Mouse (Mus musculus) testis, postnatal 14 days (tissue): ENCODE measurements around the gene Mad1l1.

Experiments
- DNase-seq: peaks from one replicate; pipeline ENCODE4 v3.0.0; 2021; ENCODE audit warnings: low spot score

The Mad1l1 gene

DNA sequence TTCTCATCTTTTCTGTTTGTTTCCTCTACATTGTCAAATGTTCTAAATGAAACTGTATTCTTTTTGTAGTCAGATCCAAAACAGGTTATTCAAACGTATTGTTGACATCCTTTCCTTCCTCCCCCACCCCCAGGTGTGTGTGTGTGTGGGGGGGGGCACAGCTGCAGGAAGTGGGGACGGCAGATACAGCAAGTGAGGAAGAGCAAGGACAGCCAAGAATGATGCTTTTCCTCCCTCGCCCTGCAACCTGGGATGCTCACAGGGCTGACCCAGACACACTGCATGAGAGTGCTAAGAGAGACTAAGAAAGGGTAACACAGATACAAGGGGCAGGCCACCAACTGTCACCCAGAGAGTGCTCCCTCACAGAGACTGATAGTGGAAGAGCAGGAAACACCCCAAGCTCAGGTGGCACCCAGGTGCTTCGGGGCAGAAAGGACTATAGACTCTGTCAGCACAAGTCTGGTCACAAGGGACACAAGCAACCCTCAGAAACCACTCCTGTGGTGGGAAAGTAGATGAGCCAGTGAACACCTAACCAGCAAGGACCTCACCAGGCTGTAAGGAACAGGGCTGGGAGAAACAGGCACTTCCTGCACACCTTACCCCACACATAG is 105.8 kb downstream of the Mad1l1 start:
- DNase-seq, result no peak

DNA sequence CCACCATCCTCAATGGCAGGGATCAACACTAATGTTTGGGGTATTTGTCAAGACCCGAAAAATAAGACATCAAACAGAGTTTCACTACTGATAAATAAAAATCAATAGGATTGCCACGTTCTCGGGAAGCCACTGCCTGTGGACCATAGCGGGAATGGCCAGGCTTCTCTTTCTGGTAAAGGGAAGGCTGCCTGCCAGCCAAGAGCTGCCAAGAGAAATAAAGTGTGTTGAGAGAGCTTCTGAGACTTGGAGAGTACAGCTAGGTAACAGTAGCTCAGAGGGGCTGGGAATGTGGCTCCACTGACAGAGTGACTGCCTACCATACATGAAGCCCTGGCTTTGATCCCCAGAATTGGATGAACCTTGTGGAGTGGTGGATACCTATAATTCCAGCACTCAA is 108.4 kb downstream of the Mad1l1 start:
- DNase-seq, result no peak

DNA sequence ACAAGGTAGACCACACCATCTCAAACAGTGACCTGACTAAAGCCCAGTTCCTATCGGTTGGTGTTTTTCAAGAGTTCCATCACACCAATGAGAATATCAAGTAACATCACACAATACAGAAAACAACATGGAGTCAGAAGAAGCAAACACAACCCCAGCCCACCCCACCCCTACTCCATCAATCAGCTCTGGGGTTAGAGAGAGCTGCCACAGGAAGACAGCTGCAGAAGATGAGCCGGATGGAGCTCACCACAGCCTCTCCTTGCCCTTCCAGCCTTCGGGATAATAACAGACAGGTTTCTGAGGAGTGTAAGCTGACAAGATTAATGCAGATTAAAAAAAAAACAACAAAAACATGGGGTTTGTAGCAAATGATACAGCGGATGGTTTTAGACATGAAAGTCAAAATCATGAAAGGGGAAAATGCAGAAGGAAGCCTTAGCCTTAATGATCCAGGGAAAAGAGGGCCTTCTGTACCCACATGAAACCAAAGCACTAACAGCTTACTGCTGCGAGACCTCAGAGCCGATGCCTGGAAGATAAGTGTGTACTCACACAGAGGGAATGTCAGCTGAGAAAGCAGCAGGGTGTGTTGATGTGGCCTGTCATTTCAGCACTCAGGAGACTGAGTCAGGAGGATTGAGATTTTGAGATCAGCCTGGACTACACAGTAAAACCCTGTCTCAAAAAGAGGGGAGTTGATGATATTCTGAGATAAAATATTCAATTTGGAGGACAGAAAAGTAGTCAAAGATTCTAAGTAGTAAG is 110.8 kb downstream of the Mad1l1 start:
- no peak for DNase-seq

DNA sequence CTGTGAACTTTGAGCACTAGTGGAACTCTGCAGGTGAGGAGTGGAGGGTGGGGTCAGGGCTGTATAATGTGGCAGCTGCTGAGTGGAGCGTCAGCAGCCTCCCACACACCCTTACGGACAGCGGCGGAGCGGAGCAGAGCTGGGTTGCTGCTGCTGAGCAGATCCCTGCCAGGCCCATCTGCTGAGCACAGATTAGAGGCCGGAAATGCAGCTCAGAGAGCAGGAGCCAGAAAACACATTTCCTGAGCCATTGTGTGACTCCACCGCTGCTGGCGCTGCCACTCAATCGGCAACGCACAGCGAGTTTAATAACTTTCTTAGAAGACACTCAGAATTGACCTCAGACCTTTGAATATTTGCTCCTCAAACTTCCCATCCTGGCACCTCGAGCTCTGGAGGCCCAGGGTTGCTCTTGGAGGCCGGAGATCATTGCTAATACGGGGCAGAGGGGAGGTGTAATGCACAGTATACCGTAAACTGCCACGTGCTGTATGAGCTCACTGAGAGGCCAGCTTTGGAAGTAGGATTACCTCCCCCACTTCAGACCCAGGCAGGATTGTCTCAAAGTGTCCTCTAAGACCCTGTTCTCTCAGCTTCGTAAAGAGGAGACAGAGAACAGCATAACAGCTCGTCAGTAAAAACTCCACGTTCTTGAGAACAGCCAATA is 112.5 kb downstream of the Mad1l1 start:
- DNase-seq, result no peak

DNA sequence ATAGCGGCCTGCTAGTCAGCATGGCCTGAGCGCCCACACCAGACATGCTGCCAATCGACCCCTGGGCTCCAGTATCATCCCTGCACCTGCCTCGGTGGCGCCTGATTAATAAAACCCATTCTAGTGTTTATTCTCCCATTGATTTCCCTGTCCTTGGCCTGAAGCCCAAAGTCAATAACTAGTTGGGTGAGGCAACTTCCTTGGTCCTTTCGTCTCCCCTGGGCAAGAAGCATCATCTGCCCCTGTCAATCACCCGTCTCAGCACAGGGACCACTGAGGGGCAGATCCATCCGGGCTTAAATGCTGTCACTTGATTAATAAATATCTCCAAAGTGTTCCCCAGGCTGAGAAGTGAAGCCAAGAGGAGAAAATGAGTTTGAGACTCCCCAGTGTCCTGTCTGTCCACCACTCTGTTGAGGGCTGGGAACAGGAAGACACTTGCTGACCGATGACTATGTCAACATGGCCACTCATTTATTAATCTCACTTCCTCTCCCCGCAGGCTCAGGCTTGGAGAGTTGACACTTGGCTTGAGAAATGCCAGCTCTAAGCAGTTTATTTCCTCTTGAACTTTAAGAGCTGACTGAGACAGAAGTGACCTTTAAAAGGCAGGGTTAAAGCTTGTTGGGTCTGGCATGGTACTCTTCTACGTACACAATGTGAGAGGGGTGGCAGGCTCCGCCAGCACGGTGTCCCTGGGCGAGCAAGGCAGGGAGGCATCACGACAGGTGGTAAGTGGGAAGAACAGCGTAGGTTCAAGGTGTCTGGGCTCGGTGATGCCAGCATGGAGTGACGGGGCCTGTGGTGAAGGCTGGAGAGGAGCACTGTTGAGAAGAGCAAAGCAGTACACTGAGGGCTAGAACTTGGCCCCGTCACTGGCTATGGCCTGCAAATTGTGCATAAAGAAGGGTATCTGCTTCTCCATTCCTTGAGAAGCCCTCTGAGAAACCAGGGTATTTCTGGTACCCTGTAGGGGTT is 114.3 kb downstream of the Mad1l1 start:
- no peak for DNase-seq

DNA sequence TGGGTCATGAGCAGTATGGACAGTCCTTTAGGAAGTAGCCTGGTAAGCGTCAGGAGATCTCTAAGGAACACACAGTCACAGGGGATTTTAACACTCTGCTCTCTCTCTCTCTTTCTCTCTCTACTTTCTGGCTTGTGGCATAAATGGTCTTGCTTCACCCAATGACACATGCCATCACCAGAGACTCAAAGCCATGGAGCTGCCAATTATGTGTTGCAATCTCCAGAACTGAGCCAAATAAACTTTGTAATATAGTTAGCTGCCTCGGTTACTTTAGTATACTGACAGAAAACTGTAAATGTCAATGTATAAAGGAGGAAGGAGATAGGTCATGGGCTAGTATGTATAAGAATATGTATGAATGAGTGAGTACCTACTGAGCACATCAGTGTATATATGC is 115.4 kb downstream of the Mad1l1 start:
- no peak for DNase-seq

DNA sequence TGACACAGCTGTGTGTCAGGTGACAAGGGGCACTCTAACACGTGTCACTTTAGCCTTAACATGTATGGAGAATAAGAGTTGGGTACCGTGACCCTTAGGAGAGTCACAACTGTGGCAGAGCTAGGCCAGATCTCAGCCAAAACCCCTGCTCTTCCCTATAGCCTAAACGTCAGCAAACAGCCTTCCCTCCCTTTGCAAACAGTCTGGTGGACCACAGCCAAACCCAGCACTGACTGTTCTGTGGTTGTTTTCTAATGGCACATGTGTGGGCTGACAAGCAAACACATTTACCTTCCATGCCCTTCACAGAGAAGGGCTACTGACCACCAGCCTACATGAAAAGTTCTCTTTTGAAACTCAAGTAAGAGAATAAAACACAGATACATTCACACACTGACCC is 116.9 kb downstream of the Mad1l1 start:
- no peak for DNase-seq

DNA sequence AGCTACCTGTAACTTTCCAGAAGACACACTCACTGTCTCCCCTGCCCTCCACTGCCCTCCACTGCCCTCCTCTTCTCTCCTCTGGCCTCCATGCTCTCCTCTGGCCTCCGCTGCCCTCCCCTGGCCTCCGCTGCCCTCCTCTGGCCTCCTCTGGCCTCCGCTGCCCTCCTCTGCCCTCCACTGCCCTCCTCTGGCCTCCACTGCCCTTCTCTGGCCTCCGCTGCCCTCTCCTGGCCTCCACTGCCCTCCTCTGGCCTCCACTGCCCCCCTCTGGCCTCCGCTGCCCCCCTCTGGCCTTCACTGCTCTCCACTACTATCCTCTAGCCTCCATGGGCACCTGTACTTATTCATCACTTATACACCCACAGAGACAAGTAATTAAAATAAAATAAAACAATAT is 117.3 kb downstream of the Mad1l1 start:
- no peak for DNase-seq

DNA sequence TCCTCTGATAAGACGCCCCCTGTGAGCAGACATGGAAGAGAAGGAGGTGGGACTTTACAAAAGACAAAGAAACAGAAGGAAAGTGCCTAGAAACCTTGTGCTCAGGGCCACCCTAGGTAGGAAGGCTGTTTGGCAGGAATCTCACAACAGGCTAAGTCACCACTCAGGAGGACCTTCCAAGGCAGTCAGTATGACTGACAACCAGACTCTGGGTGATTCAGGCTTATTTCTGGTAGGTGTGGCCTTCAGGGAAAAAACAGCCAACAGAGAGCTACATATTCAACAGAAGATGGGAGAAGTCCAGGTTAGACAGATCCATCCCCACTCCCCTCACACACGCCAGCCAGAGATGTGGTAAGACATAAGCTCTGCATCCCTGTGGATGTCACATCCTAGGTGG is 118.9 kb downstream of the Mad1l1 start:
- DNase-seq, result no peak

DNA sequence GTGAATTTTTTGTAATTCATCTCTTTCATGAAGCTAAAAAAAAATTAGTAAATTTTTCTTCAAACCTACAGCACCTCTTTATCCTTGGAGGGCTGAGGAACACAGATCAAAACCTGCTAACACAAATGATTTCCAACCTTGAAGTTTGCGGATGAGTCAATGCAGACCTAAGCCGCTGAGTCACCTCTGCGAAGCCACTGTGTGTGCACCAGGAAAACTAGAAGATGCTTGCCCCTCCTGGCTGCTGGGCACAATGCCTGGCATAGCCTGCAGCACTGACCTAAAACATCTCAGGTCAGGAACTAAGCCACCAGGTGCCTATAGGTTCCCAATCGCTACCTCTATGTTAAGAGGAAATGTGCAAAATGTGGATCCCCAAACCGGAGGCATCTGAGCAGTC is 119.8 kb downstream of the Mad1l1 start:
- DNase-seq, result no peak

DNA sequence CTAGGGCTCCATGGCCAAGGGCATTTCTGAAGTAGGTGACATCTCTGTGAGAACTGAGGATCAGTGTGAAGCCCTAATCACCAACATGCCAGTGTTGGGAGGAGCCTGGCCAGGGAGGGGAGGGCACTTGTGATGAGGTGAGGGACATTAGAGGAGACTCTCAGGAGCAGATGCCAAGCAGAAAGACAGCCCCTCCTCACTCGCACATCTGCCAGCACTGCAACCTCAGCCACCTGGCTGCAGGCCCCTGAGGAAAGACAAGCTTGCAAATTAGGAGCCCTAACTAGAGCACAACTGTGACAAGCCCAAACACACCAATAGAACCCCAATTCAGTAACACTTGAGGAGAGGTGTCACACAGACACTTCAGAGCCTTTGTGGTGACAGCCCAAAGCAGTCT is 120.2 kb downstream of the Mad1l1 start:
- DNase-seq, result no peak

DNA sequence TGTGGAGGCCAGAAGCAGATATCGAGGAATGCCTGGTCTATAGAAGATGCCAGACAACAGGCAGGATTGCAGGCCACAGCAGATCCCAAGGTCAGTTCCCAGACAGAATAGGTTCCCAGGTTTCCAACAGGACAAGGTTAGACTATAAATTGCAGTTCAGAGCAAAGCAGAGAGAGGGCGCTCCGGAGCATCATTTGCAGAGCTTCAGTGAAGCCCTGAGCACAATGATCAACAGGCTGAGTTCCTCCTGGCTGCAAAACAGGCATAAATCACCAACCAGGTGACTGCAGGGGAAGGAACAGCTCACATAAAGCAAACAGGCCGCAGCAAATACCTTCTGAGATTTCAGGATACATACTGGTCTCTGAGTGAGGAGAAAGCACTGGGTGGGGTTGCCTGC is 123.6 kb downstream of the Mad1l1 start:
- peak; percentile 37 for DNase-seq

DNA sequence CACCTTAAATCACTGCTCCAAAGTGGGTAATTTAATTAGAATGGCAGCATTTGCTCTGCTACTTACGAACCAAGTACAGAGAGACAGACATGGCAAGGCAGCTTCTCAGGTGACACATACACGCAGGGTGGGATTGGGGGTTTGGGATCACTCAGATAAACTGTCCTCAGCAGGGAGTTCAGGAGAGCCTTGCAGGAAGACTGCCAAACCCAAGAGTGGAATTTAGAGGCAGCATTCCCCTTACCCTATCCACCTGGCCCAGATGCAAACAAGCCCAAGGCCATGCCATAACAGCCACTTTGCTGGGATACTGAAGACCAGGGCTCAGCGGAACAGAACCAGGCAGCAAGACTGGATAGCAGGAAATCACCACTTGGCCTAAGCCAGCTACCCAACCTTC is 124.9 kb downstream of the Mad1l1 start:
- no peak for DNase-seq

DNA sequence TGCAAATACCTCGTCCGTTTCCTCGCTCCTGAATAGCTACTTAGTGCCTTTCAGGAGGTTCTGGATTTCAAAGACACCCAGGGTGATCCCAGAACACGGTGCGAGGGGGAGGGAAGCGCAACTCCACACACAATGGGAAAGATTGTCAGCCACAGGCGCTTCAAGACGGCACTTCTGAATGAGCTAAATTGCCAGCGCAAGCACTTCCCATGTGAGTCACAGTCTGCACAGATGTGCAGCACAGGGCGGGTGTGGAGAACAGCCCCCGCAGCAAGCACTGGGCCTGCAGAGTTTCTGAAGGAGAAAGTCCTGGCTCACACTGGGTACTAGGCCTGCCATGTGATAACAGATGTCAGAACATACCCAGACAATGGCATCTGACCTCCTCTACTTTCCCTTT is 127.2 kb downstream of the Mad1l1 start:
- no peak for DNase-seq

DNA sequence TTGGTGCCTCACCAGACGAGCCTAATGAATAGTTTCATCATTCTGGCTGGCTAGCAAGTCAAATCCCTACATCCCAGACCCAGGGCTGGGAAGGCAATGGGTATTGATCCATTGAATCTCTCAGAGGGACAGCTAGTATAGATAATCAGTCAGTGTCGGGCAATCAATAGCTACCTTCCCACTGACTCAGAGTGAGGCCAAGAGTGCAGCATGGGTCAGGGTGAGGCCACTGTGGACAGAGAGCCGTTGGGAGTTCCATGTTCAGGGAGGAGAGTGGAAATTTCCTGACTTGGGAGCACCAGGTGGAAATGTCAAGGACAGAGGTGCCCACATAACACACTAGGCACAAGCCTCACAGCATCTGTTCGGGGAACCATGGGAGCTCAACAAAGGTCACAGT is 129.8 kb downstream of the Mad1l1 start:
- no peak for DNase-seq

DNA sequence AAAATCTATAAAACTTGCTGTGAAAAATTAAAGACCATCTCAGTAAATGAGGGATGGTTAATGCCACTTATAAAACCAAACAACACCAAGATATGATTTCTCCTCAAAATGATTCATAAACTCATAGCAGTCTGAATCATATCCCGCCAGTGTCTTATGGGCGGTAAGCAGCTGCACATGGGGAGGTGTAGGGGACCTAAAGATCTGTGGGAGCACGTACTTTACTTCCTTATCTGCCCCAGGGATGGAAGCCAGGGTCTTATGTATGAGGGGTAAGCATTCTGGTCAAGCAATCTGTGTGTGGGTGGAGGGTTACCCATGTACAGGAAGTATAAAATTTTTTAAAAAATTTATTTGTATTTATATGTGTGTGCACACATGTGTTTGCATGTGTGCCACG is 135.0 kb downstream of the Mad1l1 start:
- no peak for DNase-seq

DNA sequence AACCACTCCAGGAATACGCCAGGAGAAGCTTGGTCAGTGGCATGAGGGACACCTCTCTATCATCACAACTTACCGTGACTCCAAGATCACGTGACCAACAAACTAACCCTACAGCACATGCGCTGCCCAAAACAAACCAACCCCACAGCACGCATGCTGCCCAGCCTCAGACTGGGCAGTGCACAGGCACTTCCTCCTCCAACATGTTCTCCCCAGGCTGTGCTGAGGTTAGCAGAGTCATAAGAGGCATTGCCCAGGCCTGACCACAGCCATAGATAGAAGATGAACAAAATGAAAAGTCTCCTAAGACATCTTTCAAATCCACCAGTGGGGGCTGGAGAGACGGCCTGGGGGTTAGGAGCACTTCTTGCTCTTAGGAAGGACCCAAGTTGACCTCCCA is 135.6 kb downstream of the Mad1l1 start:
- DNase-seq, result no peak

DNA sequence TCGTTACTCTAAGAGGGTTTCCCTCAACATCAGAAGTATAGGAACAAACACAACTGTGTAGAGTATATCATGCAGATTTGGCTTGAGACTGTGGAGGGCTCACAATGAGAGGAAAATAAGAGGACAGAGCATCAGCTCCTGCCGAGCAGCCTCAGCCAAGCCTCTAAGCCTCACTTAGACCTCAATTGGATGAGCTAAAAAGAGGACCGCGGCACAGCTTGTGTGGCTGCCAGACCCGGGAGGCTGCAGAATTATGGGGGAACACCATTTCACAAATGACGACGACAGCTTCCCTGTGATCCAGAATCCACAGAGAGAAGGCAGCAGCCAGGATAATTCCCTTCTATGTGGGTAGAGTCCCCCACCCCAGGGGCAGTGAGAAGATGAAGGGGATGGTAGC is 138.0 kb downstream of the Mad1l1 start:
- DNase-seq, result no peak

DNA sequence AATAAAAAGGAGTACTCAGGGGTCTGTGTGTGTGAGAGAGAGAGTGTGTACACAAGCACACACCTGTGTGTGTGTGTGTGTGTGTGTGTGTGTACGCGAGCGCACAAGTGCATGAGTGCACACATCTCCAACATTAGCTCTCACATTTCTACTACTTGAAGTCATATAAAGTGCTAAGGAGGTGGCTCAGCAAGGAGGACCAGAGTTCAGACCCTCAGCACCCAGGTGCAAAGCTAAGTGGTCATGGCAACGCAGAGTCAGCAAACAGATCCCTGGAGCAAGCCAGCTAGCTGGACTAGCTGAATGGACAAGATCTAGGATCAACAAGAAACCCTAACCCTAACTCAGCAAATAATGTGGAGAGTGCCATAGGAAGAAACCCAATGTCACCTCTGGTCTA is 139.0 kb downstream of the Mad1l1 start:
- no peak for DNase-seq

DNA sequence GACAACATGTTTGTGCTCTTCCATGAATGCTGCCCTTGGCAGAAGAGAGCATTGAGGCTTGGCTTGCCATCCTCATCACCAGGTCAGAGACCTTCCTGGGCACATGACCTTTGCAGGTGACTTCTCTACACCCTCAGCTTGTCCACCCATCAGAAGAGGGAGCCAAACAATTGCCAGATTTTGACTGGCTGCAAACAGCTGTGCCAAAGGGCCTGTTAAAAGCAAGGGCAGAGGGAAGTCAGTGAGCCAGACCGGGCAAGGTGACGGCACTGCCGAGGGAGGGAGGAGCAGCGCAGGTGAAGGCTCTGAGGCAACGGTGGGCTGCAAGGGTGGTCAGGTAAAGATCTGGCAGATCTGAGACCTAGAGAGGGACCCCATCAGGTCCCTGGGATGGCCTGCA is 141.3 kb downstream of the Mad1l1 start:
- DNase-seq, result no peak

DNA sequence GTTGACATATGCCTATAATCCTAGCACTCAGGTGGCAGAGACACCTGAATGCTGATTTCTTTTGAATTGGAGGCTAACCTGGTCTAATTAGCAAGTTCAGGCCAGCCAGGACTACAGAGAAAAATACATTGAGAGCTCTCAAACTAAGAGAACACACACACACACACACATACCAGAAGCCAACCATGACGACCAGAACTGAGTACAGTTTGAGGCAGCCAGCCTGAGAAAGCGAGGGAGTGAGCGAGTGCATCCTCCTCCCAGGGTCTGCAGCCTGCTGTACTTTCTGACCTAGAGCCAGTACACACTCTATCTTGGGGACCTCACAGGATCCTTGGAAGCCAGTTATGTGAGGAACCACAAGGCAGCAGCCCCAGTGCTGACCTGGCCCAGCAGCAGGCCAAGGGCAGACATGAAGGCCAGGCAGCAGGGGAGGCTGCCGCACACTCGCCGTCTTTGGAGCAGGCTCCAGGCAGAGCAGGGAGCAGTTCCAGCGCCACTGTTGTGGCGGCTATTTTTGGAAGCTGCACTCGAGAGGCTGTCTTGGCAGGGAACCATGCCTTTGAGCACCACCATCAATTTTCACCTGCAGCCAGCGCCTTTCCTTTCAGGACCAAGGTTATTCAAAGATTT is 143.2 kb downstream of the Mad1l1 start:
- peak; percentile 29 for DNase-seq

DNA sequence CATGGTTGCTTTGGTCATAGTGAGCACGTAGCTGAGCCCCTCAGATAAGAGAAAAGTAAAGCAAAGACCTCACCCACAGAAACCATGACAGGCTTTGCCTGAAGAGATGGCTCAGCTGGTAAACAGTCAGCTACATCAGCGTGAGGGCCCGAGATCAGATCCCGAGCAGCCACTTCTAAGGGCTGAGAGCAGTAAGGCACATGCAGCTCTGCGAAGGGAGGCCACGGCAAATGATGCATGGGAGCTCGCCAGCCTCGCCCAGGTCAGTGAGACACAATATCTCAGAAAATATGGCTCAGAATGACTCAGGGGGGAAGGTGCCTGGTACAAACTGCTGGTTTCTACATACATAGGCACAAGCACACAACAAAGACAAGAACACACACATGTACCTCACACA is 143.8 kb downstream of the Mad1l1 start:
- DNase-seq, result no peak
